Mouse (Mus musculus) left cerebral cortex, adult 9 months (tissue): Measurements from ENCODE around the gene Bak1.

Experiments
- DNase-seq, 2 experiments: peaks; one replicate each; pipeline ENCODE4 v3.0.0; 2022; ENCODE audit warnings: low spot score in 2 of 2

Gene Bak1

GRCm38 (mm10) chr17:27028909-27029308, at the start of gene Bak1:
Gene Bak1, minus strand, starts transcription at chr17:27029009.
- DNase-seq = no peak

- DNase-seq = no peak
These were observed 49.7 kb upstream of the Bak1 start for GRCm38 (mm10) chr17:27078499-27078898.

- no peak for DNase-seq
These were observed 49.1 kb upstream of the Bak1 start for GRCm38 (mm10) chr17:27077920-27078319.

DNA sequence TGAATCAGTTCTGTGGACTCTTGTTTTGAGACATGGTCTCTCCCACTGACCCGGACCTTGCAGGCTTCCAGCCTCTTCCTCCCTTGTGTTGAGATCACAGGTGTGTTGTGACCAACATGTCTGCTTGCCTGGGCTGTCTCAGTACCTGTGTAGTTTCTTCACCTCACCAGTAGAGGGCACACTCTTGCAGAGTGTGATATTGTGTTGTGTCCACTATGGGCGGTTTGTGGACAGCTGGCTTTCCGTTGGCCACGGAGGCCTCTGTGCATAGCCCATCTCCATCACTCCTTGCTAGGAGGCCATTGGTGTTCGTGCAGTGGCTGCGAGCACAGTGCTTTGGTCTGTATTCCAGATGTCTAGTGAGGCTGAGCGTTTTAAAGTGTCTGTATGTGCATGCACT, 48.3 kb upstream of the Bak1 start:
- DNase-seq = no peak

DNA sequence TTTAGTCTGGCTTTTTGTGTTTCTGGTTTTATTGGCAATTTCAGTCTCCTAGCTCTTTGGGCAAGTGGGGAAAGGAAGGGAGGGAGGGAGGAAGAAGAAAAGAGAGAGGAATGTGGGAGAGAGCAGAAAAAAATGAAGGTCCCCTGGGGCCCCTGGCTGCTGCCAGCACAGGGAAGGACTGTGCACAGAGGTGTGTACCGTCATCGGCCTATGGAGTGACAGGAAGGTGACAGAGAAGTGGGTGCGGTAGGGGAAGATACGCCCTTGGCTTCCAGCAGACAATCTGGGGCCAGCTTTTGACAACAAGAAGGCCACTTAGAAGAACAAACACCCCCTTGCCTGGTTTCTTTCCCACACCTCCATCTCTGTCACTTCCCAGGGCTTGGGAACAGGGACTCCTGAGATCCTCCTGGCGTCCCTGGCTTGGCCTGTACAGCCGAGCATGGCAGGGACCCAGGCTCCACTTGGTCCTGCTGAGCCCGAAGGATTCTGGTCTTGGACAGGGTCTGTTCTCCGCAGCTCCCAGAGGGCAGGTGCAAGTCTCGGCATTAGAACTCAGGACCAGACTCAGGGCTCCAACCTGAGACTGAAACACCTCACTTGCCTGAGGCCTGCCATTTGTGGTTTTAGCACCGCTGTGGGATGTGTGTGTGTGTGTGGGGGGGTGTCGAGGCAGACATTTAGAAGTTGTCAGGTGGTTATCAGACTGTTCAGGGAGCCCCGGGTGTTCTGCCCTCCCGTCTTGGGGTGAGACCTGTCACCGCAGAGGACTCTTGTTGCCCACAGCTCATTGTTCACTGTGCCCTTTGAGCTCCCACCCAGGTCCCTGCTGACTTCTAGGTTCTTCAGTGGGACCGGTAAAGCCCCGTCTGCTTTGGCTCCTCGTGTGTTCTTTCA, 46.3 kb upstream of the Bak1 start:
- no peak for DNase-seq

- DNase-seq = no peak
These were observed 45.4 kb upstream of the Bak1 start for GRCm38 (mm10) chr17:27074236-27074635.

- DNase-seq = no peak
These were observed 45.0 kb upstream of the Bak1 start for GRCm38 (mm10) chr17:27073778-27074177.

- no peak for DNase-seq
These were observed 44.3 kb upstream of the Bak1 start for GRCm38 (mm10) chr17:27073126-27073525.

DNA sequence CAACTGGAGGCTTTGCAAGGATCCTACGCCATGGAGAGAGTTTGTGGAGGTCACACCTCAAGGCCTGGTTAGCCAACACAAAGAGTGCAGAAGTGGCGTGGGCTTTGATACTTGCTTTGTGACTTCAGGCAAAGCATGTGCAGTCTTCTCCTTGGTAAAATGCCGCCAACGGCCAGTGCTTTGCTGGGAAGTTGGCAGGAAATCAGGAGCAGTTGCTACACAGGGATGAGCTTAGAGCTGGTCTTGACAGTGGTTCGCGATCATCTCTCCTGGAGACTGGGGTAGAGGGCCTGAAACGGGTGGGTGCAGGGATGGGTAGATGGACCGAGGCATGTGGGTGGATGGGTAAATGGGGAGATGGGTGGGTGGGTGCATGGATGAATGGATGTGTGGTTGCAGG, 43.6 kb upstream of the Bak1 start:
- peak in 1 of 2 experiments; percentile 47 for DNase-seq

DNA sequence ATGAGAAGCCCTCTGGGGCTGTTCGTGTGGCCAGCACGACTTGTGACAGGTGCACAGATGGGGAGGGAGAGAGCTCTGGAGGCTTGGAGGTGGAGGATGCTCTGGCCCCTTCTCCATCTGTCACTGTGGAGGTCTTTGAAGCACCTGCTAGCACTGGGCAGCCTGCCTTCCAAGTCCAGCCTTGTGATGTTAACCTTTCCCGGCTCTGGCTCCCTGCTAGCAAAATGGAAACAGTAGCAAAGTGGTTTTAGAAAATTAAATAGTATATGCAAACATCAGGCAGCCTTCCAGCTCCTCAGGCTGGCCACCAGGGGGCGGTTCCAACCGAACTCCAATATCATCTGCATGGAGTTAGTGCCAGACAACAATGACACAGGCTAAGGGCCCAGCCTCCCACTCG, 42.8 kb upstream of the Bak1 start:
- no peak for DNase-seq

- no peak for DNase-seq
These were observed 42.1 kb upstream of the Bak1 start for GRCm38 (mm10) chr17:27070913-27071312.

GRCm38 (mm10) chr17:27069071-27069470, 40.3 kb upstream of the Bak1 start:
- DNase-seq = no peak

- no peak for DNase-seq
These were observed 37.3 kb upstream of the Bak1 start for GRCm38 (mm10) chr17:27066065-27066464.

DNA sequence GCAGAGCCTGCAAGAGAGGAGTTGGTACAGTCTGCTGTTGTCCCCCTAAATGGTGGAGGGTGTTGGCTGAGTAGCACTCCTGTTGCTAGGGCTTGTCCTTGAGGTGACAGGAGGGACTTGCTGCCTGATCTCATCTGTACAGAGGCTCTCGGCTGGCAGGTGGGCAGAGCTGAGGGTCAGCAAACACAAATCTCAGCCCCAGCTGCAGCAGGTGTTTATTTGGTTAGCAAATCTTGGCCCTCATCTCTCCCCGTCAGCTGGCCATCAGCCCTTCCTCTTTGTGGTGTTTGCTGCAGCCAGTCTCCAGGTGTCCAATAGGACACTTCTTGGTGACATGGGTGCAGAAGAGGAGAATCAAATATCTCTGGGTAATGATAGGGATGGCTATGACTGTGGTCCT, 35.4 kb upstream of the Bak1 start:
- no peak for DNase-seq

DNA sequence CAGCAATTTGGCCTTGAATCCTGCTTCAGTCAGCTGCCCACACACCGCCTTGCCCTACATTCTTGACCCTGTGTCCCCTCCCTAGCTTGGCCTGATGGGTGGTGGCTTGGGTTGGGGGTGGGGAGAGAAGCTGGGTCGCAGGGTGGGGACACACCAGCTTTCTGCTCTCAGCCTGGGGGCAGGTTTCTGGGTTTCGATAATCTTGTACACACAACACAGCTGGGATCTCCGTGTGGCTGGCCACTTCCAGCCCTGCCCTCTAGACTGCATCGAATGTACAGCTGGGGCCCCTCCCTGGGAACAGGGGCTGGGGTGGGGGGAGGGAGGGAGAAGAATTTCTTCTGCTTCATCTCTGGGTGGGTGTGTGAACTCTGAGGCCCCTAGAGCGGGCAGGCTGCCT, 34.9 kb upstream of the Bak1 start:
- no peak for DNase-seq

DNA sequence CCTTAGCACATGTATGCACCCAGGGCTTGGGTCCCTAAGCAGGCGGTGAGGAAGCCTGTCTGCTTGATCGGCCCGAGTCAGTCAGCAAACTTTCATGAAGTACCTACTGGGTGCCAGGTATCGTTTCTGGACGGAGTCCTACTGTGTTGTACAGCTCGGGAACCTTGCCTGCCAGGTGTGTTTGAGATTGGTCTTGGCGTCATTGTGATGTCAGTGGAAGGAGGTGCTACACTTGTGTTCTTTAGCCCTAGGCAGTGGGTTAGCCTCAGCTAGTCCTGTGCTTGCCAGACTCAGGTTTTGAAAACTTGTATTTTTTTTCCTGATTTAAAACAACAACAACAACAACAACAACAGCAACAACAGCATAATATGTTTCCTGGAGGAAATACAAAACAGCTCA, 33.9 kb upstream of the Bak1 start:
- DNase-seq = no peak

DNA sequence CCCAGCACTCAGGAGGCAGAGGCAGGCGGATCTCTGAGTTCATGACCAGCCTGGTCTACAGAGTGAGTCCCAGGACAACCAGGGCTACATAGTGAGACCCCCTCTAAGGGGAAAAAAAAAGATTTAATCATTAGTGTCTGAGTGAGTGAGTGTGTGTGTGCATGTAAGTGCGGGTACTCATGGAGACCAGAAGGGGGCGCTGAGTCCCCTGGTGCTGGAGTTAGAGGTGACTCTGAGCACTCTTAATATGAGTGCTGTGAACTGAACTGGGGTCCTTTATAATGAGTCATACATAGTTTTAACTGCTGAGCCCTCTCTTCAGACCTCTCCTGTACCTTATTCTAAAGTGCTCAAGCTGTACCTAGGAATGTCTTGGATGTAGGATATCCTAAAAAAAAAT, 32.9 kb upstream of the Bak1 start:
- no peak for DNase-seq

GRCm38 (mm10) chr17:27060698-27061097, 31.9 kb upstream of the Bak1 start:
- DNase-seq = no peak

- no peak for DNase-seq
These were observed 28.8 kb upstream of the Bak1 start for GRCm38 (mm10) chr17:27057517-27058055.

DNA sequence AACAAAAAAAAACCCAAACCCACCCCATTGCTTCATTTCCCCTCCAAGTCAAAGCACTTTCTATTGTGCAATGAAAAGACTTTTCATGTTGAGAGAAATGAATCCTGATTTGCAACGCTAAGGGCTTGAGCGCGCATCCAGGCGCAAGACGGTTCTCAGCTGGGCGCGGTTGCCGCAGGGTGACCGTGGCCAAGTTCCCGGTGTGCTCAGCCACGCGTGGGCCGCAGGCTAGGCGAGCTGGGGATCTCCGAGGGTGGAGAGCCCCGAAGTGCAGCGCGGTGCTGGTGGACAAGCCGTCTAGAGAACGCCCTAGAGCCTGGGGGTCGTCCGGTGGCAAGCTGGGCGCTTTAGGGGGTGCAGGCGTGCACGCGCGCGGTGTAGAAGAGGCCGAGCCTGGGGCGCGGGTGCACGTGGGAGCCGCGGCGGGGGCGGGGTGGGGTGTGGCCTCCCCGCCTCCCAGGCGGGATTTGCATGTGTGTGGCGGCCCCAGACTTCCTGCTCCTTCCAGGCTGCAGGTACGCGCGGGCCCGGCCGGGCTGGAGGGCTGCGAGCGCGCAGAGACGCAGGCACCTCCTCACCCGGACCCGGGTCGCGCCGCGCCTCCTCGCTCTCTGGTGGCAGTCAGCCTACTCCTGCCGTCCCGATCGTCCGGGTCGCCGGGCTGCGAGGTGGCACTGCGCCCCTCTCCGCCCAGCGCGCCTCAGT, 28.2 kb upstream of the Bak1 start, which contains the start of gene Itpr3:
TSS of gene Itpr3 (plus strand) at position 493 of the 705 bp plus-strand sequence.
- no peak for DNase-seq

DNA sequence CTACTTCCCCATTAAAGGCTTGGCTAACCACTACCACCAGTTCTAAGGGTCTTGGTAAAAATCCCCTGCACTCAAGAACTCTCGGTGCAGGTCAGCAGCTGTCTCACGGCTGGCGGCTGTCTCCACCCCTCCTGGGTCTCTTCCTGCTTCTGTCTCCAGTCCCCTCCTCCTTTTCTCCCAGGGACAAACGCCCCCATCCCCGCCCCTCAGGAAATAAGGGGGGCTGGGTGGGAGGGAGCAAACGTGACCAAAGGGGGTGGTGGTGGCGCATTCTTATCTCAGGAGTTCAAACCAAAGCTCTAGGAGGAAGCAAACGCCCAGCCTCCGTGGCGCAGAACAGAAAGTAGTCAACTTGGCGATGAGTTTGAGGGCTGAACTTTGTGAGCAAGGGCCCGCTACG, 27.4 kb upstream of the Bak1 start:
- no peak for DNase-seq

- no peak for DNase-seq
These were observed 22.7 kb upstream of the Bak1 start for GRCm38 (mm10) chr17:27051514-27051913.

DNA sequence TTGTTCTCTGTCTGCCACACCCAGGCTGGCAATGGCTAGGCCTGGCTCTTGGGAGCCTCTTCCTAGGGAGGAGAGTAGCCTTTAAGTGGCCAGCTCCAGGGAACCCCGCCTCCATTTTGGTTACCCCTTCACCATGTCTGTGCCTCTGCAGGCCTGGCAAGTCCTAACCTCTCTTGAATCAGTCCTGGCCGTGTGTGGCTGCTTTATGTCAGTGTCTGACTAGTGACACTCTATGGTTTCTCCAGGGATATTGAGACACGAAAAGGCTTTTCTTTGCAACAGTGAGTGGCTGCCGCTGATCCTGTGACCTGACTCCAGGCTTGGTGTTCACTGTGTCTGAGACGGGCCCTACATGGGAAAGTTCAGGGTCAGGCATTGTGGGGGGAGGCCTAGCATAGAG, 22.0 kb upstream of the Bak1 start:
- DNase-seq = no peak
